Mouse (Mus musculus) heart, embryonic 14.5 days (tissue): ENCODE measurements at regions not wholly inside any gene's neighbourhood (a gene's known extent, or its start where the extent isn't known, plus 50 kb on each side); places are given as distances from the start of the nearest gene placed in this dataset.

Source experiments
- ATAC-seq: fragments of 200-750 bp; cut with Nextera tagmentation; 2 replicates; pipeline ENCODE4 v1.8.0; 2017; ENCODE audit warnings: low read depth, moderate TSS enrichment; ENCODE audit not compliant: insufficient number of reproducible peaks, insufficient read depth, low FRiP score
- H3K27ac ChIP-seq, 2 experiments: fragments of 200-500 bp in 1 of 2; fragments of 300-500 bp in 1 of 2; sonication (generic) in 1 of 2; replicated peaks in 1 of 2; 2 replicates each; pipeline ENCODE4 v1.5.1; 2012 to 2014; ENCODE audit warnings: low read depth in 2 of 2, low read length in 2 of 2, control low read depth in 1 of 2, mild to moderate bottlenecking in 1 of 2, mixed read lengths in 1 of 2; ENCODE audit not compliant: control insufficient read depth in 1 of 2, insufficient read depth in 1 of 2
- H3K27me3 ChIP-seq: fragments of 300-500 bp; sonication (generic); 2 replicates; pipeline ENCODE4 v1.6.1; 2014; ENCODE audit warnings: mild to moderate bottlenecking, low read length, control low read depth; ENCODE audit not compliant: control insufficient read depth, insufficient read depth
- H3K36me3 ChIP-seq: fragments of 300-500 bp; sonication (generic); 2 replicates; pipeline ENCODE4 v1.6.1; 2014; ENCODE audit warnings: mild to moderate bottlenecking, control low read depth, low read length, mixed read lengths; ENCODE audit not compliant: control insufficient read depth, insufficient read depth
- H3K4me1 ChIP-seq, 2 experiments: fragments of 200-500 bp in 1 of 2; fragments of 300-500 bp in 1 of 2; sonication (generic) in 1 of 2; 2 replicates each; pipeline ENCODE4 v1.6.1; 2012 to 2014; ENCODE audit warnings: low read length in 2 of 2, control low read depth in 1 of 2, mixed read lengths in 1 of 2; ENCODE audit not compliant: control insufficient read depth in 2 of 2, insufficient read depth in 2 of 2
- H3K4me2 ChIP-seq: fragments of 300-500 bp; sonication (generic); 2 replicates; pipeline ENCODE4 v1.6.1; 2014; ENCODE audit warnings: mild to moderate bottlenecking, low read length
- H3K4me3 ChIP-seq, 2 experiments: fragments of 200-500 bp in 1 of 2; fragments of 300-500 bp in 1 of 2; sonication (generic) in 1 of 2; 2 replicates each; pipeline ENCODE4 v1.5.1; 2012 to 2014; ENCODE audit warnings: low read length in 2 of 2, mild to moderate bottlenecking in 2 of 2, control low read depth in 1 of 2, low read depth in 1 of 2, moderate library complexity in 1 of 2; ENCODE audit not compliant: control insufficient read depth in 1 of 2, insufficient read depth in 1 of 2
- H3K9ac ChIP-seq: fragments of 300-500 bp; sonication (generic); 2 replicates; pipeline ENCODE4 v1.6.1; 2014; ENCODE audit warnings: mild to moderate bottlenecking, low read length
- H3K9me3 ChIP-seq: fragments of 300-500 bp; sonication (generic); 2 replicates; pipeline ENCODE4 v1.6.1; 2016; ENCODE audit warnings: low read length, control low read depth; ENCODE audit not compliant: control insufficient read depth
- WGBS: fragments of 180-500 bp; shearing (Covaris S2); extraction: QIAGEN DNeasy Blood & Tissue Kit; methylation state at CpG from one replicate; pipeline ENCODE4 v1.1.7; 2014; 5-methylcytosine and 5-hydroxymethylcytosine counted together

DNA sequence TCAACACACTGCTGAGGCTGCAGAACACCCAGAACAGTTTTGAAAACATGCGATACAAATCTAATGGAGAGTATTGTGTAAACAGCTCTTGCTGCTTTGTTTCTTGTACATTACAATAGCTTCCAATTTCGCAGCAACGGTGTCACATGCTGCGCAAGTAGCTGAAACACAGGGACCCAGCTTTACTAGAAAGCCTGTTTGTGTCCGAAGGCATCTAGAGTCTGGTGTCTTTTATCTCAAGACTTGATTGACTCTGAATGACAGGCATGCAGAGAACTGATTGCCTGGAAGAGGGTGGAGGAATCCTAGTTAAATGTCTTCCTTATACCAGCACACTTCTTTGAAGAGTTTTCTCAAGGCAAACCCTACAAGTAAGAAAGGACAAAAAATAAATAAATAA lies 66.1 kb upstream of the Fgf10 start:
- Histone ChIP-seq H3K4me1 (no peaks in the 10 kb centered on the region), H3K4me3 (no peak overlapping the region), H3K9me3 (no peaks in the 10 kb centered on the region), H3K27me3 (no peaks in the 10 kb centered on the region), H3K27ac (no peak overlapping the region), H3K36me3 (no peaks in the 10 kb centered on the region), H3K4me2 (no peak overlapping the region), H3K9ac (no peak overlapping the region)
- WGBS, result 43% methylated on average over 5 of the region's 5 CpGs
- ATAC-seq, result no peak

DNA sequence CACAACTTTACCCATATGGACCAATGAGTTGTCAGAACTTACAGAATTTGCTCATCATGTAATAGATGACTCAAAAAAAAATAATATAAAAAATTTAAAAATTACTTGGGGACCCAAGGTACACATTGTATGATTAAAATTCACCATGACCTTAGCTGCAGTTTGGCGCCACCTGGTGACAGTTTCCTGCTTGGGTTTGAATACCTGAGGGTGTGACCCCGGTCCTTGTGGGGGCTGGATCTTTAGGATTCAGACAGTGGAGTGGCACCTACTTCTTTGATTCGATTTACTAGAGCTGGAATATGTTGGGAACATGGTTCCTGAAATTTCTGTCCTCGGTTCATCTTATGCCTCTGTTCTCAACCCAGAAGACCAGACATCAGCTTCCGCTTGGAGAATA lies 72.7 kb upstream of the Fgf10 start:
- no peaks in the 10 kb centered on the region for H3K27me3 ChIP-seq
- WGBS, result 70% methylated on average over 5 of the region's 5 CpGs
- no peak overlapping the region for H3K4me2 ChIP-seq
- H3K9ac ChIP-seq, result no peak overlapping the region
- ATAC-seq, result no peak
- H3K9me3 ChIP-seq, result no peaks in the 10 kb centered on the region
- H3K4me3 ChIP-seq, result no peak overlapping the region
- H3K27ac ChIP-seq, result no peak overlapping the region
- H3K4me1 ChIP-seq, result no peaks in the 10 kb centered on the region; a peak in 1 of 4 replicates
- H3K36me3 ChIP-seq, result no peaks in the 10 kb centered on the region

DNA sequence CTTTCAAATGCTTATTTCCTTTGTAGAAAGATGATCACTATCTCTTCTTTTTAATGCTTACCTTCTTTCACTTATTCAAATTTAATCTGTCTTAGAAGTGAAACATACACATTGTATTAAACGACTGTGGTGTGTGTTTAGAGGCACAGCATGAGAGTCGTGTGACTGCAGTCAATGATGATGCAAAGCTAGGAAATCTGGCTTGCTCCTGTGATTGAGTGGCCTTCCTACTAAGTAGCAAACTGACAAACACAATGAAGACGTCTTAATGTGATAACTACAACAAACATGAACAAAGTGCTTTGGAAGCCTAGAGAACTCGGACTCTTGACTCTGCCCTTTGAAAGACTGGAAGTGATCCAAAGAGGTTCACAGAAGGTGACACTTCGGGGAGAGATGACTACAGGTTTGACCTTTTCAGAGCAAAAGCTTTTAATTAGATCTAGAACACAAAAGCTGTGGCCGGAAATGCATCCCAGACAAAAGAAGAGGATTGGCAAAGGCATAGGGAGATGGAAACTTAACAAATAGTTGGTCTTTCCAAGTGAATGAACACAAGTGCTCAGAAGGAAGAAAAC lies 73.3 kb upstream of the Fgf10 start:
- Histone ChIP-seq H3K4me2 (no peak overlapping the region), H3K27me3 (no peaks in the 10 kb centered on the region), H3K4me1 (no peaks in the 10 kb centered on the region; a peak in 1 of 4 replicates), H3K4me3 (no peak overlapping the region), H3K27ac (no peak overlapping the region), H3K9me3 (no peaks in the 10 kb centered on the region), H3K9ac (no peak overlapping the region), H3K36me3 (no peaks in the 10 kb centered on the region)
- no peak for ATAC-seq
- 59% methylated on average over 6 of the region's 6 CpGs for WGBS

DNA sequence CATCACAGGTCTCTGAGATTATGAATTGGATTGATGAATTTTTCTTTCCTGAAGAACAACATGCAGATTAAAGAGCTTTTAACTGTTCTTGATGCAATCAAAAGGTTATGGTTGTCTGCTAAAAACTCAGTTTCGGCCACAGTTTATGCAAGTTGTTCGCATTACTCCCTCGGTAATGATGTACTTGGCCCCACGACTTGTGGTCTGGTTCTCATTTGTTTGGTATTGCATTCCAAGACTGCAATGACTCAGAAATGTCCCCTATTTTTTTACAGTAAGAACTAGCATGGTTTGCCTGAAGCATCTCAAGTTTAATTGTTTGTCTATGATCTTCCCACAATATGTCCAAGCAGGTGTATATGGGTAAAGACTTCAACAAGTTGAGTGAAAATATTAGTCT lies 77.5 kb upstream of the Fgf10 start:
- no peak for ATAC-seq
- no peaks in the 10 kb centered on the region for H3K36me3 ChIP-seq
- H3K27me3 ChIP-seq, result no peaks in the 10 kb centered on the region
- no peak overlapping the region for H3K27ac ChIP-seq
- no peak overlapping the region for H3K9ac ChIP-seq
- no peaks in the 10 kb centered on the region for H3K9me3 ChIP-seq
- WGBS, result 86% methylated on average over 4 of the region's 4 CpGs
- no peak overlapping the region for H3K4me3 ChIP-seq
- no peaks in the 10 kb centered on the region; a peak in 1 of 4 replicates for H3K4me1 ChIP-seq
- no peak overlapping the region for H3K4me2 ChIP-seq

DNA sequence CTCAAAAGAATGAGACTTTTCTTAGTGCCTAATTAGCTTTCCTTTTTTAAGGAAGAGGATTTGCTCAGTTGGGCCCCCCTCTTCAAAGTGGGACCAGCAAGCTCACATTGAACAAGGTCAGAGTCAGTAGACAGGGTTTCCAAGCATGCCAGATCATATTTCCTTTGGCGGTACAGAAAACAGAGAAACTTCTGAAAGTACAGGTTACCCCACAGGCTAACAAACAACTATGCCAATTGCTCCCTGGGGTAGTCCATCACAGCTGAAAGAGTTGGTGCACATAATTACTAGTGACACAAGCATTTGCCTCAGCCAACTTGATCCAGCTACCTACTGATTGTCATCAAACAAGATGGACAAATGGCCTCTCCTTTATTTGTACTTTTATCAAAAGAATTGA lies 97.0 kb upstream of the Fgf10 start:
- no peak for ATAC-seq
- H3K27ac ChIP-seq, result no peak overlapping the region
- no peak overlapping the region for H3K4me2 ChIP-seq
- no peaks in the 10 kb centered on the region for H3K36me3 ChIP-seq
- whole genome bisulfite sequencing, result 89% methylated on average over 1 of the region's 1 CpGs
- H3K9me3 ChIP-seq, result no peaks in the 10 kb centered on the region
- no peak overlapping the region for H3K9ac ChIP-seq
- H3K27me3 ChIP-seq, result no peaks in the 10 kb centered on the region
- H3K4me3 ChIP-seq, result no peak overlapping the region
- H3K4me1 ChIP-seq, result no peaks in the 10 kb centered on the region

DNA sequence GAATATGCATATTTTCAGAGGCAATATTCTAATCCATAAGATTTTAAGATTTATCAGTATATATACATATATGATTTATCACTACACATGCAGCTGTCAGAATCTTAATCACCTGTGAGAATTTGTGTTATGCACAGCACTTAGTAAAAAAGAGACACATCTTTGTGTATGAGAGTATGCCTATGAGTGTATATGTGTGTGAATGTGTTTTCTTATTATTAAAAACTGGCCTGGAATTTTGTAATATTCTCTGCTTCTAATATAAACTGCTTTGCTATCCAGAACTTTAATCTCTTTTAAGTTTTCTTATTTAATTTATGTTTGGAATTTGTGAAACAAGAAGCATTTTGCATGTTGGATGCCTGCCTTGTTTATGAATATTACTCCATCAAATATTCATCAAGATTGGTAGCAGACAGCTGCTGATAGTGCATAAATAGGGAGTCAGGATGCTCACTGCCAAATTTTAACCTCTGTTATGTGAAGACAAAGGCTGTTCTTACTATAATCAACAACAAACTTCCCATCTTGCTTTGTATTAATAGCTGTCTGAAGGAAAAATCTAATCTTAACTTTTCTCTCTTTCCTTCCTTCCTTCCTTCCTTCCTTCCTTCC lies 104.3 kb upstream of the Fgf10 start:
- no peak overlapping the region for H3K4me2 ChIP-seq
- no peak overlapping the region for H3K9ac ChIP-seq
- H3K36me3 ChIP-seq, result no peaks in the 10 kb centered on the region
- ATAC-seq, result no peak
- H3K4me1 ChIP-seq, result no peaks in the 10 kb centered on the region
- H3K27ac ChIP-seq, result no peak overlapping the region
- no peaks in the 10 kb centered on the region for H3K9me3 ChIP-seq
- H3K27me3 ChIP-seq, result no peaks in the 10 kb centered on the region
- H3K4me3 ChIP-seq, result no peak overlapping the region

DNA sequence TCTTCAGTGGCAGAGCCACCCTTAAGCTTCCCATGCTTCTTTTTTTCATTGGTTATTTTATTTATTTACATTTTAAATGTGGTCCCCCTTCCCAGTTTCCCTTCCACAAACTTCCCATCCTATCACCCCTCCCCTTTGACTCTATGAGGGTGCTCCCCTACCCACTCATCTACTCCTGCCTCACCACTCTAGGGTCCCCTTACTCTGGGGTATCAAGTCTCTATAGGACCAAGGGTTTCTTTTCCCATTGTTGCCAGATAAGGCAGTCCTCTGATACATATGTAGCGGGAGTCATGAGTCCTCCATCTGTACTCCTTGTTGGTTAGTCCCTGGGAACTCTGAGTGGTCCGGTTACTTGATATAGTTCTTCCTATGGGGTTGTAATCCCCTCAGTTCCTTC lies 110.6 kb upstream of the Fgf10 start:
- Histone ChIP-seq H3K4me3 (no peak overlapping the region), H3K9me3 (no peaks in the 10 kb centered on the region), H3K4me2 (no peak overlapping the region), H3K27me3 (no peaks in the 10 kb centered on the region), H3K9ac (no peak overlapping the region), H3K27ac (no peak overlapping the region), H3K4me1 (no peaks in the 10 kb centered on the region), H3K36me3 (no peaks in the 10 kb centered on the region)
- WGBS, result 78% methylated on average over 2 of the region's 2 CpGs
- no peak for ATAC-seq

DNA sequence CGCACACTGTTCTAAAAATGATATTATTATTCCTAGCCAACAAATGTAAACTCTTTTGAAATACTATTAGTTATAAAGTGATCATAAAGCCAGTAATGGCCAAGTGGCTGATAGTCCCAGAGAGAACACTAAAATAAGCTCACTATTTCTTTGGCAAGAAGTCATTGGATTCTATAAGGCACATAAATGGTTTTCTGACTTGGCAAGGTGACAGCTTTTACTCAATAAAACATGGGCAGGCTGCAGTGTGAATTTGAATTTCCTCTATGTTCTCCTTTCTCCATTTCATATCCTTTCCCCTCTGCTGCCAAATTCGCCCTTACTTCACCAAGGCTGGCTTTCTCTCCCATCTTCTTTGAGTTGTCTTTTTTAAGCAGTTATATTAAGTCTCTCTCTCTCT lies 117.6 kb upstream of the Fgf10 start:
- Histone ChIP-seq H3K4me3 (no peak overlapping the region), H3K4me2 (no peak overlapping the region), H3K27me3 (no peaks in the 10 kb centered on the region), H3K9me3 (no peaks in the 10 kb centered on the region), H3K27ac (no peak overlapping the region), H3K9ac (no peak overlapping the region), H3K4me1 (no peaks in the 10 kb centered on the region), H3K36me3 (no peaks in the 10 kb centered on the region)
- WGBS, result 61% methylated on average over 2 of the region's 2 CpGs
- ATAC-seq, result no peak
